Mouse (Mus musculus): ENCODE measurements around the gene Gm28043. TPM values are rescaled to one million over a fixed set of nuclear protein-coding genes. Genes with fewer than 3 reads are reported as not detected.

Gene Gm28043
- total and polyA plus RNA-seq, 3 experiments: 1.3 to 3.4 TPM; not detected in 1

DNA sequence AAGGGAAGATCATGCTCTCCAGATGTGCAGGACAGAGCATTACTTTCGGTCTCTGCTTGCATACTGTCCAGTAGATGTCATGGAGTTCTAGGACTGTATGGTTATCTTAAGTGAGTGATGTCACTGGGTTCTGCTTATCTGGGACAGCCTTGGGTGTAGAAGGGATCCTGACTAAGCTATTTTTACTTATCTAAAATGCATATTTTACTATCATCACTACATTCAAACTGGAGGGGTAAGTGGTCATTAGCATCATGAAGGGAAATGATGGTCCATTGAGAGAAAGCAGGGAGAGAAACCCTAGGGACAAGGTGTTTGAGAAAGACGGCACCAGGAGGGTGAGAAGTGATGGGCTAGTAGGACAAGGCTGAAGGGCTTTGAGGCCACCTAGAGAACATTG, 43.6 kb downstream of the Gm28043 start (continued):
- TF ChIP-seq UBTF (IDR thresholded peaks at IDR 0.05; ENCODE audit: borderline replicate concordance, insufficient read depth, low read depth, low read length): no peak
- TF ChIP-seq CHD2 (IDR thresholded peaks at IDR 0.05; ENCODE audit: low read length): no peak
- TF ChIP-seq E2F4 (IDR thresholded peaks at IDR 0.05; ENCODE audit: borderline replicate concordance, low read depth, low read length): no peak
- TF ChIP-seq EP300 (IDR thresholded peaks at IDR 0.05; ENCODE audit: low read depth in 1 of 2, low read length in 2 of 2): peak; percentile 75 to 78
- TF ChIP-seq RCOR1 (IDR thresholded peaks at IDR 0.05; ENCODE audit: low read depth, low read length): no peak
- TF ChIP-seq NELFE (IDR thresholded peaks at IDR 0.05; ENCODE audit: low read depth, low read length): no peak
- TF ChIP-seq KAT2A (conservative IDR thresholded peaks at IDR 0.05; ENCODE audit: low read depth, low read length): no peak
- no peak for TF ChIP-seq MXI1 (IDR thresholded peaks at IDR 0.05; ENCODE audit: low read depth, low read length)
- no peak for TF ChIP-seq HCFC1 (IDR thresholded peaks at IDR 0.05; ENCODE audit: low read depth, low read length)
- TF ChIP-seq MYB (IDR thresholded peaks at IDR 0.05; ENCODE audit: low read depth, low read length): no peak
- TF ChIP-seq SMC3 (IDR thresholded peaks at IDR 0.05; ENCODE audit: low read depth, low read length): no peak
- no peak for TF ChIP-seq CTCF (IDR thresholded peaks at IDR 0.05 in 2 of 3, conservative IDR thresholded peaks at IDR 0.05 in 1 of 3; ENCODE audit: control insufficient read depth in 1 of 3, insufficient read depth in 1 of 3, low read depth in 2 of 3, low read length in 3 of 3, poor library complexity in 1 of 3, severe bottlenecking in 1 of 3)
- no peak for TF ChIP-seq ZC3H11A (IDR thresholded peaks at IDR 0.05; ENCODE audit: low read depth, low read length)
- no peak for TF ChIP-seq ZMIZ1 (IDR thresholded peaks at IDR 0.05; ENCODE audit: low read depth, low read length)
- TF ChIP-seq ETS1 (IDR thresholded peaks at IDR 0.05; ENCODE audit: low read depth, low read length): peak; percentile 96
- TF ChIP-seq BHLHE40 (IDR thresholded peaks at IDR 0.05; ENCODE audit: borderline replicate concordance, low read depth, low read length): no peak
- TF ChIP-seq USF2 (IDR thresholded peaks at IDR 0.05; ENCODE audit: borderline replicate concordance in 1 of 2, insufficient read depth in 1 of 2, low read depth in 1 of 2, low read length in 2 of 2): no peak
- TF ChIP-seq POLR2A (IDR thresholded peaks at IDR 0.05; ENCODE audit: control insufficient read depth in 1 of 2, insufficient read depth in 1 of 2, low read depth in 1 of 2, low read length in 2 of 2, poor library complexity in 1 of 2): no peak

GRCm38 (mm10) chr17:29660076-29660761, 45.5 kb downstream of the Gm28043 start, which contains the start of gene Cmtr1:
Cmtr1 (plus strand) TSS chr17:29660595.
- Histone ChIP-seq H3K9me3 (replicated peaks; ENCODE audit: insufficient read depth, low read length) (no peaks in the 10 kb centered on the region), H3K36me3 (ENCODE audit: control insufficient read depth in 1 of 2, insufficient read depth in 2 of 2, low read length in 2 of 2) (peaks cover 9 to 23% of the 10 kb centered on the region in 2 experiments), H3K79me2 (ENCODE audit: control insufficient read depth, insufficient read depth, low read length, poor library complexity) (peaks cover 13% of the 10 kb centered on the region), H3K4me1 (ENCODE audit: control insufficient read depth in 1 of 2, insufficient read depth in 2 of 2, low read length in 2 of 2) (peaks cover 12 to 21% of the 10 kb centered on the region in 2 experiments), H3K27ac (ENCODE audit: control insufficient read depth, low read depth, low read length) (peak within 1 kb of the TSS; percentile 74), H3K27me3 (ENCODE audit: control insufficient read depth in 1 of 2, insufficient read depth in 2 of 2, low read length in 2 of 2) (no peaks in the 10 kb centered on the region), H3K4me3 (ENCODE audit: control insufficient read depth in 1 of 2, insufficient read depth in 1 of 2, low read depth in 2 of 2, low read length in 2 of 2) (peak within 1 kb of the TSS; percentile 75 to 79), H3K9ac (ENCODE audit: control insufficient read depth, low read depth, low read length, poor library complexity, severe bottlenecking) (peak within 1 kb of the TSS; percentile 86)
- TF ChIP-seq POLR2AphosphoS5 (IDR thresholded peaks at IDR 0.05; ENCODE audit: borderline replicate concordance, low read depth, low read length) (no peak), HCFC1 (IDR thresholded peaks at IDR 0.05; ENCODE audit: low read depth, low read length) (peak; percentile 86), MAX (IDR thresholded peaks at IDR 0.05; ENCODE audit: low read length) (peak; percentile 41; the same call in 1 of the 2 replicates), EP300 (IDR thresholded peaks at IDR 0.05; ENCODE audit: low read depth in 1 of 2, low read length in 2 of 2) (peak in 1 of 2 experiments; percentile 37; a peak in 1 of 4 replicates), POLR2AphosphoS2 (IDR thresholded peaks at IDR 0.05; ENCODE audit: low read length) (peak; percentile 68; the same call in 1 of the 2 replicates), ETS1 (IDR thresholded peaks at IDR 0.05; ENCODE audit: low read depth, low read length) (peak; percentile 58; the same call in 1 of the 2 replicates), GATA1 (IDR thresholded peaks at IDR 0.05; ENCODE audit: low read depth, low read length) (no peak), TBP (IDR thresholded peaks at IDR 0.05; ENCODE audit: low read depth, low read length) (no peak; the same call in none of the 2 replicates), NELFE (IDR thresholded peaks at IDR 0.05; ENCODE audit: low read depth, low read length) (peak; percentile 82), KAT2A (conservative IDR thresholded peaks at IDR 0.05; ENCODE audit: low read depth, low read length) (no peak; the same call in 1 of the 2 replicates), ELF1 (IDR thresholded peaks at IDR 0.05; ENCODE audit: low read depth, low read length) (peak; percentile 30; the same call in 1 of the 2 replicates), MXI1 (IDR thresholded peaks at IDR 0.05; ENCODE audit: low read depth, low read length) (peak; percentile 84), MYB (IDR thresholded peaks at IDR 0.05; ENCODE audit: low read depth, low read length) (no peak), TAL1 (IDR thresholded peaks at IDR 0.05; ENCODE audit: low read length) (no peak), SIN3A (IDR thresholded peaks at IDR 0.05; ENCODE audit: low read length) (peak; percentile 71; the same call in 1 of the 2 replicates), E2F4 (IDR thresholded peaks at IDR 0.05; ENCODE audit: borderline replicate concordance, low read depth, low read length) (peak; percentile 74; the same call in 1 of the 2 replicates), TCF12 (IDR thresholded peaks at IDR 0.05; ENCODE audit: low read depth, low read length) (peak; percentile 62; the same call in 1 of the 2 replicates), POLR2A (IDR thresholded peaks at IDR 0.05; ENCODE audit: control insufficient read depth in 1 of 2, insufficient read depth in 1 of 2, low read depth in 1 of 2, low read length in 2 of 2, poor library complexity in 1 of 2) (peak; percentile 85 to 88), MAZ (IDR thresholded peaks at IDR 0.05; ENCODE audit: low read depth, low read length) (peak; percentile 92; the same call in 1 of the 2 replicates), NRF1 (IDR thresholded peaks at IDR 0.05; ENCODE audit: insufficient read depth, low read depth, low read length, poor library complexity, severe bottlenecking) (peak; percentile 86), MEF2A (IDR thresholded peaks at IDR 0.05; ENCODE audit: extremely low read depth, insufficient replicate concordance, low read depth, low read length, poor library complexity, severe bottlenecking) (no peak), USF1 (IDR thresholded peaks at IDR 0.05; ENCODE audit: low read depth, low read length) (peak; percentile 59)
- DNase-seq (ENCODE audit: low read depth, low spot score): peak; percentile 96
